Mouse (Mus musculus) CH12.LX (cell line): ENCODE measurements around the gene Zfp1.
"Not testable (repeated sequence)": the region's sequence is repeated elsewhere in the genome, so short reads cannot be mapped to it uniquely, and the experiment has no call there.

Experiments used
- CTCF ChIP-seq, 2 experiments: IDR thresholded peaks in 1 of 2; conservative IDR thresholded peaks in 1 of 2; 2 replicates each; pipeline ENCODE4 v1.5.1; 2011 to 2012; ENCODE audit warnings: low read depth in 2 of 2, low read length in 2 of 2, improper control_type of control experiment in 1 of 2, inconsistent platforms in 1 of 2, mild to moderate bottlenecking in 1 of 2, moderate library complexity in 1 of 2
- E2F4 ChIP-seq: IDR thresholded peaks from 2 replicates; pipeline ENCODE4 v1.6.1; 2011; ENCODE audit warnings: low read depth, low read length, improper control_type of control experiment; ENCODE audit not compliant: insufficient replicate concordance

DNA sequence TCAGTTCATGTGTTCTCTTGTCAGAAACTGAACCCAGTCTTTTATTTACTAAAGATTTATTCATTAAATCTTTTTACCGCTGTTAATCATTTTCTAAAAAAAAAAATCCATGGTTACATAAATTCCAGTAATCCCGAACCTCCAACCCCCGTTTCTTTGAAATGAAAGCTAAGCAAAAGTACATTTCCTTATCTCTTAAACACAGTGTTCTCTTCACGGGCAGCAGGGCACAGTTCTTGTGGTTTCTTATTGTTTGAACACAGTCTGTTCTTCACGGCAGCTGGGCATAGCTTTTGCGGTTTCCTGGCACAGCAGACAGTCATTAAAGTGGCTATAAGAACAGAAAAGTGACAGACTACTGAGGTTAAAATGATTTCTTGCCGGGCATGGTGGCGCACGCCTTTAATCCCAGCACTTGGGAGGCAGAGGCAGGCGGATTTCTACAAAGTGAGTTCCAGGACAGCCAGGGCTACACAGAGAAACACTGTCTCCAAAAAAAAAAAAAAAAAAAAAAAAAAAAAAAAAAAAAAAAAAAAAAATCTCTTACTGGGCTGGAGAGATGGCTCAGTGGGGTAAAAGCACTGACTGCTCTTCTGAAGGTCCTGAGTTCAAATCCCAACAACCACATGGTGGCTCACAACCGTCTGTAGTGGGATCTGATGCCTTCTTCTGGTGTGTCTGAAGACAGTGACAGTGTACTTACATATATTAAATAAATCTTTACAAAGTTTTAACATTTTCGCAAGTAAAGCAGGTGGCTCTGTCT is 1.3 kb downstream of the Zfp1 start:
- TF ChIP-seq CTCF (conservative IDR thresholded peaks at IDR 0.05 in 1 of 2, IDR thresholded peaks at IDR 0.05 in 1 of 2; ENCODE audit: low read depth in 2 of 2, low read length in 2 of 2); E2F4: not testable (repeated sequence)
